Mouse (Mus musculus): ENCODE data around the gene Atat1.
"Not testable (repeated sequence)": the region's sequence is repeated elsewhere in the genome, so short reads cannot be mapped to it uniquely, and the experiment has no call there.

GRCm38 (mm10) chr17:35950946-35951345, 41.1 kb upstream of the Atat1 start:
- TF ChIP-seq CTCF (IDR thresholded peaks at IDR 0.05); EP300 (IDR thresholded peaks at IDR 0.05; ENCODE audit: insufficient read depth, low read depth, low read length); POLR2A (IDR thresholded peaks at IDR 0.05; ENCODE audit: insufficient read depth, low read depth, low read length): not testable (repeated sequence)
